ENCODE assay signal across 18 mouse cellular contexts in the genomic region with DNA sequence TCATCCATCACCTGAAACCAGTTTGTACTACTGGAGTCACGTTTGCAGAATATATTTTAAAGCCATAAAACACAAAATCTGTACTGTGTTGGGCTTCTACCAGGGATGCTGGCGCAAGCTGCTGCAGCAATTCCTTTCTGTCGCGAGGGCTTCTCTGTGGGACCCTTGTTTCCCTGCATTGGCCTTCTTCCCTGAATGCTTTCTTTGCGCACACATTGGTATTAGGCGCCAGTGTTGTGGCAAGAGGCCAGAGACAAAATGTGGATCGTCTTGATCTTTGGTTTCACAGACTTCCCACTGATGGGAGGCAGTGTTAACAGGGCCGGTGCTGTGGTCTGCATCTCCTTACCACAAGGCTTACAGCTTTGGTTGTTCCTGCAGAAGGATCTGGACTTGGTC. TPM values are rescaled to one million over a fixed set of nuclear protein-coding genes. Genes with fewer than 3 reads are reported as not detected.
"Had no signal": no experiment of that assay in that cellular context is flagged by ENCODE, and none has a peak within 500 bp of the region (broad histone marks: within the 10 kb centered on the region; RNA-seq: fewer than 3 reads in every experiment).

No protein-coding gene starts in this region.

RNA-seq across cellular contexts. Expression of a gene that starts 3.7 kb away (rescaled TPM):
- total RNA-seq: megakaryocyte, adult 5-6 weeks; megakaryocyte-erythroid progenitor cell, adult 5-6 weeks had no signal
- polyA plus RNA-seq: lung, embryonic 16.5 days; midbrain, embryonic 10.5 days; midbrain, embryonic 12.5 days; myocyte; neural tube, embryonic 11.5 days; neural tube, embryonic 13.5 days; spleen, adult 2 months; stomach, embryonic 15.5 days had no signal

RNA-seq across cellular contexts. Expression of a gene that starts 17.2 kb away (rescaled TPM):
- total RNA-seq: megakaryocyte, adult 5-6 weeks; megakaryocyte-erythroid progenitor cell, adult 5-6 weeks had no signal
- polyA plus RNA-seq: liver, embryonic 15.5 days; liver, postnatal 0 days; lung, adult 2 months; lung, embryonic 16.5 days; midbrain, embryonic 10.5 days; midbrain, embryonic 12.5 days; midbrain, embryonic 15.5 days; myocyte; neural tube, embryonic 11.5 days; neural tube, embryonic 13.5 days; neural tube, embryonic 15.5 days; spleen, adult 2 months; stomach, embryonic 15.5 days; stomach, postnatal 0 days; thymus, adult 2 months; urinary bladder, adult 2 months had no signal

RNA-seq across cellular contexts. Expression of a gene that starts 36.5 kb away (rescaled TPM):
- total RNA-seq: megakaryocyte, adult 5-6 weeks; megakaryocyte-erythroid progenitor cell, adult 5-6 weeks had no signal
- polyA plus RNA-seq: liver, postnatal 0 days; lung, embryonic 16.5 days; midbrain, embryonic 10.5 days; midbrain, embryonic 12.5 days; midbrain, embryonic 15.5 days; myocyte; neural tube, embryonic 11.5 days; neural tube, embryonic 13.5 days; neural tube, embryonic 15.5 days; spleen, adult 2 months; stomach, embryonic 15.5 days; thymus, adult 2 months; urinary bladder, adult 2 months had no signal
